Mouse (Mus musculus) left cerebral cortex, adult 2 months (tissue): ENCODE measurements around the gene Ubqln4. TPM values are rescaled to one million over a fixed set of nuclear protein-coding genes. Genes with fewer than 3 reads are reported as not detected.

Experiments
- DNase-seq, 2 experiments: peaks; one replicate each; pipeline ENCODE4 v3.0.0; 2021 to 2022; ENCODE audit warnings: low spot score in 2 of 2, mixed read lengths in 1 of 2; ENCODE audit errors: extremely low spot score in 1 of 2
- H3K27ac ChIP-seq: fragments of 200-600 bp; 2 replicates; pipeline ENCODE4 v1.8.1; 2022
- H3K4me3 ChIP-seq: fragments of 200-600 bp; 2 replicates; pipeline ENCODE4 v1.8.1; 2022
- CTCF ChIP-seq: fragments of 200-600 bp; IDR thresholded peaks from 2 replicates; pipeline ENCODE4 v1.8.1; 2022; ENCODE audit warnings: antibody characterized with exemption, mild to moderate bottlenecking, moderate library complexity
- intact Hi-C: fragments of 180-260 bp; cut with DNase I; formaldehyde crosslinking; loops from one replicate; pipeline ENCODE4 v1.15.1; 2025
- total RNA-seq, 2 experiments: library from RNA; stranded (reverse); gene quantifications; 2 replicates each; pipeline ENCODE4 v1.2.3; 2021

The Ubqln4 gene
- total RNA-seq, 2 experiments from 2014 or later: 137 to 148 TPM

GRCm38 (mm10) chr3:88513546-88514115, 39.9 kb upstream of the Ubqln4 start:
- Histone ChIP-seq H3K4me3 (no peak overlapping the region), H3K27ac (no peak overlapping the region)
- no peak for TF ChIP-seq CTCF
- intact Hi-C loops: no loop called here
- no peak for DNase-seq

GRCm38 (mm10) chr3:88514231-88515094, 39.1 kb upstream of the Ubqln4 start:
- DNase-seq: no peak
- Histone ChIP-seq H3K27ac (no peak overlapping the region), H3K4me3 (no peak overlapping the region)
- intact Hi-C loops: no loop called here
- TF ChIP-seq CTCF: no peak

- intact Hi-C loops: no loop called here
- no peak overlapping the region for H3K27ac ChIP-seq
- TF ChIP-seq CTCF: no peak
- no peak overlapping the region for H3K4me3 ChIP-seq
- DNase-seq: no peak
Observed at GRCm38 (mm10) chr3:88515095-88515386, 38.5 kb upstream of the Ubqln4 start.

- intact Hi-C loops: no loop called here
- no peak for TF ChIP-seq CTCF
- Histone ChIP-seq H3K27ac (no peak overlapping the region), H3K4me3 (no peak overlapping the region)
- DNase-seq: no peak
Observed at GRCm38 (mm10) chr3:88516407-88516806, 37.2 kb upstream of the Ubqln4 start.

GRCm38 (mm10) chr3:88518411-88518810, 35.1 kb upstream of the Ubqln4 start:
- no peak for TF ChIP-seq CTCF
- Histone ChIP-seq H3K27ac (no peak overlapping the region), H3K4me3 (no peak overlapping the region)
- intact Hi-C loops: no loop called here
- no peak for DNase-seq

- H3K27ac ChIP-seq: no peak overlapping the region
- no peak for TF ChIP-seq CTCF
- H3K4me3 ChIP-seq: no peak overlapping the region
- intact Hi-C loops: no loop called here
- no peak for DNase-seq
Observed at GRCm38 (mm10) chr3:88520078-88520477, 33.5 kb upstream of the Ubqln4 start.

GRCm38 (mm10) chr3:88521156-88521555, 32.4 kb upstream of the Ubqln4 start:
- no peak overlapping the region for H3K27ac ChIP-seq
- intact Hi-C loops: no loop called here
- TF ChIP-seq CTCF: no peak
- no peak for DNase-seq
- no peak overlapping the region for H3K4me3 ChIP-seq

- H3K27ac ChIP-seq: no peak overlapping the region
- peak; percentile 95 for TF ChIP-seq CTCF
- intact Hi-C loops: loop anchor here (1.0 kb wide), 1 partner anchor 39 kb away; no protein-coding TSS in a partner anchor
- peak; percentile 43 to 59 for DNase-seq
- H3K4me3 ChIP-seq: no peak overlapping the region
Observed at GRCm38 (mm10) chr3:88521803-88522331, 31.7 kb upstream of the Ubqln4 start.

- DNase-seq: no peak
- intact Hi-C loops: no loop called here
- no peak overlapping the region for H3K4me3 ChIP-seq
- H3K27ac ChIP-seq: no peak overlapping the region
- no peak for TF ChIP-seq CTCF
Observed at GRCm38 (mm10) chr3:88523027-88523426, 30.5 kb upstream of the Ubqln4 start.

GRCm38 (mm10) chr3:88525021-88525420, 28.5 kb upstream of the Ubqln4 start:
- no peak overlapping the region for H3K27ac ChIP-seq
- intact Hi-C loops: loop anchor here (5.0 kb wide), 1 partner anchor 118 kb away; no protein-coding TSS in a partner anchor
- no peak; the same call in 1 of the 2 replicates for TF ChIP-seq CTCF
- DNase-seq: no peak
- H3K4me3 ChIP-seq: no peak overlapping the region

GRCm38 (mm10) chr3:88526157-88527131, 27.1 kb upstream of the Ubqln4 start:
- intact Hi-C loops: loop anchor here (5.0 kb wide), 1 partner anchor 119 kb away; no protein-coding TSS in a partner anchor
- DNase-seq: peak; percentile 74 to 78
- no peak overlapping the region for H3K27ac ChIP-seq
- peak; percentile 99 for TF ChIP-seq CTCF
- no peak overlapping the region for H3K4me3 ChIP-seq
